ENCODE assay signal across 8 mouse cellular contexts in genomic region chr2:166564455-166564854, GRCm38 (mm10).
DNase-seq lines count a peak whose midpoint lies in the region; ATAC-seq lines count a peak whose summit lies in the region.

No protein-coding gene starts in this region.

- no peaks in the 10 kb centered on the region for H3K27me3 ChIP-seq in heart, embryonic 10.5 days (ENCODE audit: insufficient read depth, poor library complexity, severe bottlenecking)
- H3K27me3 ChIP-seq in kidney, embryonic 16.5 days (ENCODE audit: insufficient read depth, low read length): no peaks in the 10 kb centered on the region
- no peaks in the 10 kb centered on the region for H3K27me3 ChIP-seq in lung, embryonic 15.5 days
- 0 out of 2 replicates have a peak, but pooled peaks cover 4% of the 10 kb centered on the region for H3K27me3 ChIP-seq in neural tube, embryonic 15.5 days (replicated peaks)

- no peaks in the 10 kb centered on the region for H3K9me3 ChIP-seq in heart, embryonic 10.5 days
- no peaks in the 10 kb centered on the region for H3K9me3 ChIP-seq in kidney, embryonic 16.5 days (ENCODE audit: low read length)
- H3K9me3 ChIP-seq in lung, embryonic 15.5 days: no peaks in the 10 kb centered on the region
- H3K9me3 ChIP-seq in neural tube, embryonic 15.5 days (replicated peaks): no peaks in the 10 kb centered on the region

- peak overlapping the region; percentile 22 for H3K4me3 ChIP-seq in heart, embryonic 10.5 days
- peak overlapping the region; percentile 19; the same call in 1 of the 2 replicates for H3K4me3 ChIP-seq in kidney, embryonic 16.5 days (ENCODE audit: low read length)
- 0 out of 2 replicates have a peak overlapping the region, but pooled peaks have one; percentile 6 for H3K4me3 ChIP-seq in lung, embryonic 15.5 days
- H3K4me3 ChIP-seq in neural tube, embryonic 15.5 days (replicated peaks): no peak overlapping the region

- H3K4me1 ChIP-seq in heart, embryonic 10.5 days: peaks cover 43% of the 10 kb centered on the region
- peaks cover 12% of the 10 kb centered on the region for H3K4me1 ChIP-seq in kidney, embryonic 16.5 days (ENCODE audit: insufficient read depth, low read length)
- 0 out of 2 replicates have a peak, but pooled peaks cover 2% of the 10 kb centered on the region for H3K4me1 ChIP-seq in lung, embryonic 15.5 days
- peaks cover 12% of the 10 kb centered on the region for H3K4me1 ChIP-seq in neural tube, embryonic 15.5 days

- peak; percentile 77 for ATAC-seq in kidney, embryonic 16.5 days (ENCODE audit: low FRiP score, low TSS enrichment)
- peak; percentile 47; the same call in 1 of the 2 replicates for ATAC-seq in lung, embryonic 15.5 days (ENCODE audit: borderline replicate concordance, extremely low read depth, low FRiP score, low TSS enrichment)
- ATAC-seq in neural tube, embryonic 15.5 days (ENCODE audit: low FRiP score): peak; percentile 60; the same call in 1 of the 2 replicates

- H3K4me2 ChIP-seq in kidney, embryonic 16.5 days (replicated peaks; ENCODE audit: low read depth, low read length): peak overlapping the region; percentile 44
- peak overlapping the region; percentile 49 for H3K4me2 ChIP-seq in lung, embryonic 15.5 days
- H3K4me2 ChIP-seq in neural tube, embryonic 15.5 days: no peak overlapping the region; the same call in 1 of the 2 replicates

- no peak overlapping the region for H3K9ac ChIP-seq in kidney, embryonic 16.5 days (replicated peaks; ENCODE audit: low read length)
- H3K9ac ChIP-seq in lung, embryonic 15.5 days: no peak overlapping the region
- no peak overlapping the region for H3K9ac ChIP-seq in neural tube, embryonic 15.5 days (replicated peaks)

- 6% methylated on average over 11 of the region's 11 CpGs for WGBS in heart, embryonic 10.5 days
- 7% methylated on average over 11 of the region's 11 CpGs for WGBS in kidney, embryonic 16.5 days
- 5% methylated on average over 11 of the region's 11 CpGs for WGBS in lung, embryonic 15.5 days
- WGBS in neural tube, embryonic 15.5 days: 8% methylated on average over 11 of the region's 11 CpGs

- DNase-seq in A20 (ENCODE audit: low read depth, low spot score): peak; percentile 64
- DNase-seq in Muller cell, postnatal 12 days (ENCODE audit: inconsistent ontology term): peak; percentile 69
- peak; percentile 81 for DNase-seq in embryo, embryonic 11 days
- peak; percentile 89 for DNase-seq in heart, embryonic 10.5 days (ENCODE audit: low spot score)
- DNase-seq in thymus, postnatal 0 days (ENCODE audit: low spot score): peak; percentile 79

- H3K36me3 ChIP-seq in heart, embryonic 10.5 days: peaks cover 22% of the 10 kb centered on the region; the same call in 1 of the 2 replicates
- no peaks in the 10 kb centered on the region for H3K36me3 ChIP-seq in kidney, embryonic 16.5 days (ENCODE audit: insufficient read depth, low read length)
- no peaks in the 10 kb centered on the region for H3K36me3 ChIP-seq in lung, embryonic 15.5 days
- peaks cover 9% of the 10 kb centered on the region; the same call in 1 of the 2 replicates for H3K36me3 ChIP-seq in neural tube, embryonic 15.5 days

- peak overlapping the region; percentile 59 for H3K27ac ChIP-seq in heart, embryonic 10.5 days
- H3K27ac ChIP-seq in kidney, embryonic 16.5 days (ENCODE audit: low read length): no peak overlapping the region
- no peak overlapping the region for H3K27ac ChIP-seq in lung, embryonic 15.5 days
- H3K27ac ChIP-seq in neural tube, embryonic 15.5 days (replicated peaks): no peak overlapping the region
